Mouse (Mus musculus): ENCODE results near the gene Gm28230.

Gene Gm28230

DNA sequence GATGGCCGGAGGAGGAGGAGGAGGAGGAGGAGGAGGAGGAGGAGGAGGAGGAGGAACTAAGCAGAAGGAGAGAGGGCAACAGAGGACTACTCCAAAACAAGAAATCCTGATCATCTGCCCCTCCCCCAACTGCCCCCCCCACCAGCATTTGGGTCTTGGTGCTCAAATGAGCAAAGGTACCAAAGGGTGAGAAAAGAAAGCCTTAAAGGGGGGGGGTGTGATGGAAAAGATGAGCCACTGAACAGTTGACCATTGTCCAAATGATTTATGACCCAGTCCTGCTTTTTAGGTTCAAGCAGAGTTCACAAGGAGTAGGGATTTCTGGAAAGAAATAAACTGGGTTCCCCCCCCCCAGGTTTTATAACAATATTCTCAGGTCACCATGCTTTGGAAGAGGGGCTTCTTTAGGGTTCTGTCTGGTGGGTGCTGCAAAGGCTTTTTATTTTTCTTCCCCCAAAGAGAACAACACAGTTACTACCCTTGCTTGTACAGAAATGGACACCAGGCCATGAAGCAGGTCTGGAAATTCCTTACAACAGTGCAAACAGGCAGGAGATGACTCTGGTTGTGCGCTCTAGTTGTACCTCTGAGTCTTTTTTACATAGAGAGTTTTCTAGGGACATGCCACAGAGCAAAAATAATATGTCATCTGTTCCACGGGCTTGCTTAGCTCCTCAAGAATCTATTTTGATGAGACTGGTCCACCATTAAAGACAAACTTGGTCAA lies 14.9 kb downstream of the Gm28230 start:
- H3K27me3 ChIP-seq (ENCODE audit: insufficient read depth, low read length) = peaks cover 96% of the 10 kb centered on the region
- H3K4me1 ChIP-seq (replicated peaks; ENCODE audit: low read depth, low read length) = peaks cover 32% of the 10 kb centered on the region
- TF ChIP-seq NANOG (IDR thresholded peaks at IDR 0.05; ENCODE audit: borderline replicate concordance, low read length) = no peak
- no peak for TF ChIP-seq CTCF (conservative IDR thresholded peaks at IDR 0.05; ENCODE audit: low read length)
- TF ChIP-seq POU5F1 (IDR thresholded peaks at IDR 0.05; ENCODE audit: borderline replicate concordance, low read length) = no peak
- H3K36me3 ChIP-seq (ENCODE audit: insufficient read depth, low read length) = no peaks in the 10 kb centered on the region
- no peak overlapping the region for H3K4me3 ChIP-seq (replicated peaks; ENCODE audit: low read length)
- peaks cover 13% of the 10 kb centered on the region; the same call in 1 of the 2 replicates for H3K9me3 ChIP-seq (ENCODE audit: low read length)

DNA sequence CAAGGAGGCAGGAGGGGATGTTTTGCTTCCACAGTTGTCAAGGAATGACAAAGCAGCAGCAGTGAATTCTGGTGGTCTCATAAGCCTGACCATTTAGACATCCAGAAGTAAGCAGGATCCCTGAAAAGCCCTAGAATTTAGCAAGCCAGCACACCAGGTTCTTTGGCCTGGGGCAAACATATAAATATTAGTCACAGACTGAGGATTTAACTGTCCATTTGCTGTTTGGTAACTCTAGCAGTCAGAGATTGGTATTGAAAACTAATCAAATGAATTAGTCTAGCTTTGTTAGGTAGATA lies 15.4 kb downstream of the Gm28230 start:
- H3K4me1 ChIP-seq (replicated peaks; ENCODE audit: low read depth, low read length) = peaks cover 32% of the 10 kb centered on the region
- TF ChIP-seq NANOG (IDR thresholded peaks at IDR 0.05; ENCODE audit: borderline replicate concordance, low read length) (no peak), CTCF (conservative IDR thresholded peaks at IDR 0.05; ENCODE audit: low read length) (no peak), POU5F1 (IDR thresholded peaks at IDR 0.05; ENCODE audit: borderline replicate concordance, low read length) (no peak)
- H3K4me3 ChIP-seq (replicated peaks; ENCODE audit: low read length) = no peak overlapping the region
- no peaks in the 10 kb centered on the region for H3K36me3 ChIP-seq (ENCODE audit: insufficient read depth, low read length)
- peaks cover 96% of the 10 kb centered on the region for H3K27me3 ChIP-seq (ENCODE audit: insufficient read depth, low read length)
- H3K9me3 ChIP-seq (ENCODE audit: low read length) = peaks cover 13% of the 10 kb centered on the region; the same call in 1 of the 2 replicates

DNA sequence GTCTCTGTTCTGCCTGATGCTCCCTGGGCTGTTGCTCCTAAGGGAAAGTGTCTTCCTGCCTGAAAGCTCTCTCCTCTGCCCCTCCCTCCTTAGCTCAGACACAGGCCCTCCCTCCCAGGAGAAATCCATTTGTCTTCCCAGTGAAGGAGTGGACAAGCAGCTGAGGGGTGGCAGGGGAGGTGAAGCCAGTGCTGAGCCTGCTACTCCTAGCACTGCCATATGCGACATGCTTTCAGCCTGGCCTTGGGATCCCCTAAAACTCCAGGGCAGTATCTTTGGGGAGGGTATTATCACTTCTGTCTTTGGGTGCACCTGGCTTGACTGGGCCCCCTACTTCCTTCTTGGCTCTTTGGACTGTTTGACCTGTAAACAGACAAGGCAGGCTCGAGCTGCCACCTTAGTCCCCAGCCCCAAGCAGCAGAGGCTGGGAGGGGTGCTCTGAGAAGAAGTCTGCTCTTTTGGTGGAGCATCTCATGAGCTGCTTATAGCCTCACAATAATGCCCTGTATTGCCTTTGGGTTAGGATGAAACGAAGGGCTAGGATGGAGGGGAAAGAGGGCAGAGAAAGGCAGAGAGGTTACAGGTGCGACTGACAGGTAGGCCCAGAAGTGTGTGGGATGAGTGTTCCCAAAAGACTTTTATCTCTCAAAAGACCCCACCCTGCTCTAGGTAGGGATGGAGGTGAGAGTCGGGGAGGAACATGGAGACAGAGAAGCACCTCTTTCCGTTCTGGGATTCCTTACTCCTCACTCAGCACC lies 19.2 kb downstream of the Gm28230 start:
- Histone ChIP-seq H3K4me3 (replicated peaks; ENCODE audit: low read length) (peak overlapping the region; percentile 57), H3K4me1 (replicated peaks; ENCODE audit: low read depth, low read length) (peaks cover 35% of the 10 kb centered on the region), H3K27me3 (ENCODE audit: insufficient read depth, low read length) (peaks cover 96% of the 10 kb centered on the region), H3K9me3 (ENCODE audit: low read length) (0 out of 2 replicates have a peak, but pooled peaks cover 10% of the 10 kb centered on the region), H3K36me3 (ENCODE audit: insufficient read depth, low read length) (no peaks in the 10 kb centered on the region)
- TF ChIP-seq POU5F1 (IDR thresholded peaks at IDR 0.05; ENCODE audit: borderline replicate concordance, low read length) (no peak), CTCF (conservative IDR thresholded peaks at IDR 0.05; ENCODE audit: low read length) (no peak), NANOG (IDR thresholded peaks at IDR 0.05; ENCODE audit: borderline replicate concordance, low read length) (no peak)

DNA sequence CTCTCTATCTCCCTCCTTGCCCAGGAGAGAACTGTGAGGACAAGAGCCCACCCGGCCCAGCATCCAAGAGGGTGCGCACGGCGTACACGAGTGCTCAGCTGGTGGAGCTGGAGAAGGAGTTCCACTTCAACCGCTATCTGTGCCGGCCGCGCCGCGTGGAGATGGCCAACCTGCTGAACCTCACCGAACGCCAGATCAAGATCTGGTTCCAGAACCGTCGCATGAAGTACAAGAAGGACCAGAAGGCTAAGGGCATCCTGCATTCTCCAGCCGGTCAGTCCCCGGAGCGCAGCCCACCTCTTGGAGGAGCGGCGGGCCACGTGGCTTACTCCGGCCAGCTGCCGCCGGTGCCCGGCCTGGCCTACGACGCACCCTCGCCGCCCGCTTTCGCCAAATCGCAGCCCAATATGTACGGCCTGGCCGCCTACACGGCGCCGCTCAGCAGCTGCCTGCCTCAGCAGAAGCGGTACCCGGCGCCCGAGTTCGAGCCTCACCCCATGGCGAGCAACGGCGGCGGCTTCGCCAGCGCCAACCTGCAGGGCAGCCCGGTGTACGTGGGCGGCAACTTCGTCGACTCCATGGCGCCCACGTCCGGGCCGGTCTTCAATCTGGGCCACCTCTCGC lies 19.9 kb downstream of the Gm28230 start:
- Histone ChIP-seq H3K36me3 (ENCODE audit: insufficient read depth, low read length) (no peaks in the 10 kb centered on the region), H3K4me1 (replicated peaks; ENCODE audit: low read depth, low read length) (peaks cover 33% of the 10 kb centered on the region), H3K4me3 (replicated peaks; ENCODE audit: low read length) (peak overlapping the region; percentile 57), H3K9me3 (ENCODE audit: low read length) (0 out of 2 replicates have a peak, but pooled peaks cover 10% of the 10 kb centered on the region), H3K27me3 (ENCODE audit: insufficient read depth, low read length) (peaks cover 97% of the 10 kb centered on the region)
- TF ChIP-seq NANOG (IDR thresholded peaks at IDR 0.05; ENCODE audit: borderline replicate concordance, low read length) (no peak), POU5F1 (IDR thresholded peaks at IDR 0.05; ENCODE audit: borderline replicate concordance, low read length) (no peak), CTCF (conservative IDR thresholded peaks at IDR 0.05; ENCODE audit: low read length) (no peak)

DNA sequence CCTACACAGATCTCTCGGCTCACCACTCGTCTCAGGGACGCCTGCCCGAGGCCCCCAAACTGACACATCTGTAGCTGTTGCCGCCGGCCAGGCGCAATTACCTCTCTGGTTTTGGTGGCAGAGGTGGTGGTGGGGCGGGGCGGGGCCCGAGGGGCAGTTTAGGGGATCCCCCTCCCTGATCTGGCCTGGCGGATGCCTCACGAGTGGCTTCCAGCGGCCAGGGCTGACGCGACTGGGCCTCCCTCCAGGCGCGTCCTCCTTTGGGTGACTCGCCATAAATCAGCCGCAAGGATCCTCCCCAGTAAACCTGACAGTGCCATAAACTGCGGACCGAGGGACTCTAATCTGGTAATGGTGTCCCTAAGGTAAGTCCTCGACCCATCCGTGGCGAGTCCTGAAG lies 20.5 kb downstream of the Gm28230 start:
- peaks cover 33% of the 10 kb centered on the region for H3K4me1 ChIP-seq (replicated peaks; ENCODE audit: low read depth, low read length)

DNA sequence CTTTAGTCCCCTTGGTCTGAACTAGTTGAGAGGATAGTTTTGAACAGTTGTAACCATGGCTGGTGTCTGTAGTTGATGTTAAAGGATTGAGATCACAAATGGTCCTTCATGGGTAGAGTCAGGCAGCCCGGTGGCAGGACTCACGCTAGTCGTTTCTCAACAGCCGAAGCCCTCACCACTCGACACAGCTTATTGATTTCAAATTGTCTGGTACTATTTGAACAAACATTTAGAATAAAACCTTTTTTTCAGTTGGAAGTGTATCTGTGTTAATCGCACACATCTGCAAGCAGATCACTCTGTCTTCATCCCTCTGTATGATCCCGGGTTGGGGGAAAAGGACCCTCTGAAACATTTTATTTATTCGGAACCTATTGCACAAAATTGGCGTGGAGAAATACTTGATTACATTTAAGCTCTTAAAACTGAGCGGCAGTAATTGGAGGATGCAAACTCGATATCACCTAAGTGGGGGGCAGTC lies 21.2 kb downstream of the Gm28230 start:
- Histone ChIP-seq H3K4me1 (replicated peaks; ENCODE audit: low read depth, low read length) (peaks cover 38% of the 10 kb centered on the region), H3K4me3 (replicated peaks; ENCODE audit: low read length) (no peak overlapping the region), H3K27me3 (ENCODE audit: insufficient read depth, low read length) (peaks cover 97% of the 10 kb centered on the region), H3K36me3 (ENCODE audit: insufficient read depth, low read length) (no peaks in the 10 kb centered on the region), H3K9me3 (ENCODE audit: low read length) (0 out of 2 replicates have a peak, but pooled peaks cover 10% of the 10 kb centered on the region)
- TF ChIP-seq POU5F1 (IDR thresholded peaks at IDR 0.05; ENCODE audit: borderline replicate concordance, low read length) = no peak
- no peak for TF ChIP-seq NANOG (IDR thresholded peaks at IDR 0.05; ENCODE audit: borderline replicate concordance, low read length)
- no peak for TF ChIP-seq CTCF (conservative IDR thresholded peaks at IDR 0.05; ENCODE audit: low read length)

More for the DNA sequence above, 20.5 kb downstream of the Gm28230 start:
- TF ChIP-seq POU5F1 (IDR thresholded peaks at IDR 0.05; ENCODE audit: borderline replicate concordance, low read length) (no peak), CTCF (conservative IDR thresholded peaks at IDR 0.05; ENCODE audit: low read length) (no peak), NANOG (IDR thresholded peaks at IDR 0.05; ENCODE audit: borderline replicate concordance, low read length) (no peak)
- Histone ChIP-seq H3K36me3 (ENCODE audit: insufficient read depth, low read length) (no peaks in the 10 kb centered on the region), H3K9me3 (ENCODE audit: low read length) (0 out of 2 replicates have a peak, but pooled peaks cover 10% of the 10 kb centered on the region), H3K4me3 (replicated peaks; ENCODE audit: low read length) (peak overlapping the region; percentile 57), H3K27me3 (ENCODE audit: insufficient read depth, low read length) (peaks cover 97% of the 10 kb centered on the region)

DNA sequence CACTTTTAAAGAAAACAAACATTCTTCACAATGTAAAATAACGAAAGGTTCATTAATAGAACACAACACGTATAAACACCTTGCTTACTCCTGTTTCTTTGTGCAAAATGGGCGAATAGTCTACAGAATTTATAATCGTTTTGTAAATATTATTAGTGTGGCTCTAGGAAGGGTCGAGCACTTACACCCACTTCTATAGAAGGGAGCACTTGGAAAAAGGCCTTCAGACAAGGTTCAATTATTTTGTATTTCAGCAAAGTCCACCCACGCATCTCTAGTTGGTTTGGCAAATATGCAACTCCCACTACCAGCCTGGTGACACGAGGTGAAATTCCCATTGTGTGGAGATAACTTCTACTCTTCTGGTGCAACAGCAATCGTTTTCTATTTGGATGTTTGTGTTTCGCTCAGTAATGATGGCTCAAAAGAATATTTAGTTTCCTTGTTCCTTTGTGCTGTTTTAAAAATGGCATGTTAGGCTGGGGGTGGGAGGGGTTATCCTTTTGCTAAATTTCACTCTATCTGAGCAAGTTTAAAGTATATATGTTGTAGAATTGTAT lies 22.0 kb downstream of the Gm28230 start:
- H3K4me3 ChIP-seq (replicated peaks; ENCODE audit: low read length) = no peak overlapping the region
- peaks cover 44% of the 10 kb centered on the region for H3K4me1 ChIP-seq (replicated peaks; ENCODE audit: low read depth, low read length)
- H3K36me3 ChIP-seq (ENCODE audit: insufficient read depth, low read length) = no peaks in the 10 kb centered on the region
- peaks cover 99% of the 10 kb centered on the region for H3K27me3 ChIP-seq (ENCODE audit: insufficient read depth, low read length)
- 0 out of 2 replicates have a peak, but pooled peaks cover 10% of the 10 kb centered on the region for H3K9me3 ChIP-seq (ENCODE audit: low read length)
- TF ChIP-seq POU5F1 (IDR thresholded peaks at IDR 0.05; ENCODE audit: borderline replicate concordance, low read length) (no peak), NANOG (IDR thresholded peaks at IDR 0.05; ENCODE audit: borderline replicate concordance, low read length) (no peak), CTCF (conservative IDR thresholded peaks at IDR 0.05; ENCODE audit: low read length) (no peak)

All from E14TG2a.4 (cell line).